Comparison of ENCODE assay signal across 8 mouse cellular contexts in the genomic region with DNA sequence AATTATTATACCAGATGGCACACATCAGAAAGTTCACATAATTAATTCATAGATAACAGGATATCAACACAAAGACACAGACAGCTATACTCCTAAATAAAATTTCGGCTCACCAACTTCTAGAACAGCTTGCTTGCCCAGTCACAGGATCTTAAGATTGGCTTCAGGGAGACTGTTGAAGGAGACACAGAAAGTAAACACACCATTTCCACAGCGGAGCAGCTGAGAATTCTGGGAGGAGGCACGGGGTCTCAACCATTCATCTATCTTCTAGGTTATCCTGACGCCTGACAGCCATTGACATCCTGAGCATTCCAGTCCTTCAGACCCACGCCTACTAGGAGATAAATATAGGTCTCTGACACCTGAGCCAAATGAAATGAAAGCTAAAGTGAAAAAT. TPM values are rescaled to one million over a fixed set of nuclear protein-coding genes. Genes with fewer than 3 reads are reported as not detected.
DNase-seq lines count a peak whose midpoint lies in the region; ATAC-seq and TF ChIP-seq lines count a peak whose summit lies in the region.

Cd36 (minus strand) TSS at position 204 of the 400 bp plus-strand sequence.

- no peak for TF ChIP-seq POLR2A in bone marrow macrophage, adult 2 months (IDR thresholded peaks at IDR 0.05; ENCODE audit: borderline replicate concordance, low read depth, low read length)

- no peaks in the 10 kb centered on the region for H3K27me3 ChIP-seq in intestine, embryonic 16.5 days (replicated peaks; ENCODE audit: control insufficient read depth, insufficient read depth, low read length)

- no peak within 1 kb of the TSS for H3K4me2 ChIP-seq in intestine, embryonic 16.5 days (ENCODE audit: low read depth, low read length)

- H3K4me1 ChIP-seq in bone marrow macrophage, adult 2 months (ENCODE audit: control insufficient read depth, insufficient read depth, low read length), result peaks cover 6% of the 10 kb centered on the region; the same call in 1 of the 2 replicates
- H3K4me1 ChIP-seq in intestine, embryonic 16.5 days (ENCODE audit: control insufficient read depth, insufficient read depth, low read length), result no peaks in the 10 kb centered on the region

- ATAC-seq in intestine, embryonic 16.5 days, result no peak

- DNase-seq in gastrocnemius, adult 8-10 months (ENCODE audit: low spot score in 2 of 2), result no peak
- DNase-seq in lung, postnatal 14 days, result peak; percentile 33
- no peak for DNase-seq in left cerebral cortex, adult 18-20 months (ENCODE audit: low spot score in 2 of 2)
- no peak for DNase-seq in spleen, adult 18-20 months
- DNase-seq in left cerebral cortex, postnatal 14 days (ENCODE audit: low spot score in 2 of 2), result no peak
- DNase-seq in retina, postnatal 1 day, result no peak

- no peak within 1 kb of the TSS for H3K27ac ChIP-seq in bone marrow macrophage, adult 2 months (ENCODE audit: insufficient read depth, low read depth, low read length)
- no peak within 1 kb of the TSS for H3K27ac ChIP-seq in intestine, embryonic 16.5 days (ENCODE audit: low read length)

- no peak within 1 kb of the TSS for H3K4me3 ChIP-seq in bone marrow macrophage, adult 2 months (ENCODE audit: insufficient read depth, low read length)
- no peak within 1 kb of the TSS for H3K4me3 ChIP-seq in intestine, embryonic 16.5 days (ENCODE audit: low read length)

- no peak within 1 kb of the TSS for H3K9ac ChIP-seq in intestine, embryonic 16.5 days (ENCODE audit: low read depth, low read length)

- TF ChIP-seq CTCF in bone marrow macrophage, adult 2 months (IDR thresholded peaks at IDR 0.05; ENCODE audit: low read depth, low read length), result no peak

- 24% methylated on average over 5 of the region's 5 CpGs for WGBS in intestine, embryonic 16.5 days

- intact Hi-C loops in left cerebral cortex, postnatal 14 days (cut with DNase I), result no loop called here

- H3K36me3 ChIP-seq in intestine, embryonic 16.5 days (ENCODE audit: control insufficient read depth, insufficient read depth, low read length), result no peaks in the 10 kb centered on the region

- H3K9me3 ChIP-seq in intestine, embryonic 16.5 days (ENCODE audit: control insufficient read depth, low read length), result no peaks in the 10 kb centered on the region

RNA-seq across cellular contexts. Expression of gene Cd36, which starts in this region (rescaled TPM):
- 390 and 451 TPM in 2 replicates for polyA plus RNA-seq in bone marrow macrophage, adult 2 months (2012; ENCODE audit: insufficient read depth, insufficient read length, missing spikeins)
- 100 to 1,000 TPM; 206 to 265 (median 247) TPM for total RNA-seq in gastrocnemius, adult 8-10 months (2022)
- 44.9 and 63.4 TPM in 2 replicates for polyA plus RNA-seq in intestine, embryonic 16.5 days (2015; fragmentation: Nextera tagmentation; extraction: Ambion mirVana)
- 1 to 10 TPM; 1.9 to 2.2 TPM for total RNA-seq in left cerebral cortex, adult 18-20 months (2021)
- total RNA-seq in left cerebral cortex, postnatal 14 days (2021), result 1 to 10 TPM; 2.8 to 3.6 TPM

Comparison
In these comparisons a context has a peak if more than half of its experiments do, and no peak if none do; other contexts are left out.
1. RNA of gene Cd36 (total RNA-seq): 206 to 265 TPM in gastrocnemius, adult 8-10 months; 2.8 to 3.6 TPM in left cerebral cortex, postnatal 14 days and 1.9 to 2.2 TPM in left cerebral cortex, adult 18-20 months; every median in the first group is over 10 times any median in the second.